Mouse (Mus musculus) small intestine, adult 2 months (tissue): ENCODE measurements at regions not wholly inside any gene's neighbourhood (a gene's known extent, or its start where the extent isn't known, plus 50 kb on each side); places are given as distances from the start of the nearest gene placed in this dataset.

ENCODE experiments used
- CTCF ChIP-seq: fragments of 200-500 bp; IDR thresholded peaks from 2 replicates; pipeline ENCODE4 v1.5.1; 2012; ENCODE audit warnings: low read depth, mild to moderate bottlenecking, control low read depth, inconsistent platforms, low read length, moderate library complexity, mixed read lengths; ENCODE audit not compliant: insufficient replicate concordance, insufficient read length; ENCODE audit errors: extremely low read depth
- POLR2A ChIP-seq: fragments of 200-500 bp; IDR thresholded peaks from 2 replicates; pipeline ENCODE4 v1.6.1; 2012; ENCODE audit warnings: low read depth, mild to moderate bottlenecking, control low read depth, inconsistent platforms, low read length, moderate library complexity

- no peak for TF ChIP-seq POLR2A
- TF ChIP-seq CTCF = no peak
These were observed 2035.3 kb upstream of the Lrrc6 start for GRCm38 (mm10) chr15:68536055-68536325.
